Mouse (Mus musculus) stomach, postnatal 0 days (tissue): ENCODE results near the gene Mfsd6l.

Experiments used
- CTCF ChIP-seq: IDR thresholded peaks from 2 replicates; pipeline ENCODE4 v1.5.1; 2016; ENCODE audit warnings: antibody characterized with exemption, low read depth, mild to moderate bottlenecking, moderate library complexity
- EP300 ChIP-seq: optimal IDR thresholded peaks from 2 replicates; pipeline ENCODE3; 2016; ENCODE audit warnings: antibody characterized with exemption

DNA sequence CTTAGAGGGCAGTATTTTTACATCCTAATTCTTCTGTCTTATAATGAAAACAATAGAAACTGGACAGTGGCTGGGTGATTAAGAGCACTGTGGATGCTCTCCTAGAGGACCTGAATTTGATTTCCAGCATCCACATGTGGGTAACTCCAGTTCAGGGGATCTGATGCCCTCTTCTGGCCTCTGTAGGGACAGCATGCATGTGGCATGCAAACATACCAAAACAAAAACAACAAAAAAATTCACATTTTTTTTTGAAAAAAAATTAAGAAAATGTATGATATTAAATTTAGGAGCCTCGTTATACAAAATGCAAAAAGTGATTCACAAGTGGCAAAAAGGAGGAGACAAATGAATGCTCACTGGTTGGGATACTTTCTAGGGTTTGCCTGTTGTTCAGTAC is 3.6 kb downstream of the Mfsd6l start:
- TF ChIP-seq CTCF (peak; percentile 64), EP300 (no peak)
